Mouse (Mus musculus) skeletal muscle tissue, postnatal 0 days (tissue): Measurements from ENCODE around the gene Rpl19. TPM values are rescaled to one million over a fixed set of nuclear protein-coding genes. Genes with fewer than 3 reads are reported as not detected.

ENCODE experiments used
- microRNA-seq, 2 experiments: library from miRNA; unstranded; fragments of <30 nt; microRNA quantifications; one replicate each; pipeline ENCODE4; 2016
- polyA plus RNA-seq: library from polyadenylated mRNA; unstranded; fragments of >200 nt; fragmentation: Nextera tagmentation; extraction: Ambion mirVana; gene quantifications from 2 replicates; pipeline ENCODE4 v1.2.1, GENCODE M21; 2015

The Rpl19 gene
- 753 and 773 TPM in 2 replicates for polyA plus RNA-seq

GRCm38 (mm10) chr11:98026570-98027296 is at the start of gene Rpl19:
Gene Rpl19 (plus strand): TSS chr11:98026710.

GRCm38 (mm10) chr11:97985727-97986677 is 40.5 kb upstream of the Rpl19 start, which contains the start of gene Plxdc1:
Gene Plxdc1 (minus strand): TSS chr11:97986444.

GRCm38 (mm10) chr11:97995564-97996288 is 30.8 kb upstream of the Rpl19 start, which contains the start of gene Arl5c:
Gene Arl5c (minus strand): TSS chr11:97996181.

GRCm38 (mm10) chr11:98022555-98023371 is 3.7 kb upstream of the Rpl19 start, which contains the start of gene Cacnb1:
Gene Cacnb1 (minus strand): TSS chr11:98023034.

GRCm38 (mm10) chr11:98052989-98053834 is 26.7 kb downstream of the Rpl19 start, which contains the start of gene Stac2:
Gene Stac2 (minus strand): TSS chr11:98053462.

Small RNA genes within 50 kb of the gene (microRNA-seq; reads per million reads assigned to microRNA genes)
- gene Gm27597, result 0 reads per million in 2 experiments

Other genes with a start within 250 kb of the Rpl19 start
- gene Rpl23, start 244.3 kb upstream of the Rpl19 start, polyA plus RNA-seq, result 394 and 459 TPM in 2 replicates
- gene Lasp1, start 227.7 kb upstream of the Rpl19 start, polyA plus RNA-seq, result 32.7 and 42.2 TPM in 2 replicates
- 1.3 and 1.4 TPM in 2 replicates for gene B230217C12Rik, start 185.9 kb upstream of the Rpl19 start, polyA plus RNA-seq
- 0.13 and 0.22 TPM in 2 replicates for gene Fbxo47, start 142.6 kb upstream of the Rpl19 start, polyA plus RNA-seq
- gene Plxdc1, start 40.3 kb upstream of the Rpl19 start, polyA plus RNA-seq, result 2.7 TPM in 2 replicates
- 3.6 and 3.8 TPM in 2 replicates for gene Arl5c, start 30.5 kb upstream of the Rpl19 start, polyA plus RNA-seq
- 161 and 177 TPM in 2 replicates for gene Cacnb1, start 3.7 kb upstream of the Rpl19 start, polyA plus RNA-seq
- 0.49 and 0.73 TPM in 2 replicates for gene Stac2, start 26.8 kb downstream of the Rpl19 start, polyA plus RNA-seq
- 7.9 and 8.8 TPM in 2 replicates for gene Fbxl20, start 123.7 kb downstream of the Rpl19 start, polyA plus RNA-seq
- 26.1 and 26.9 TPM in 2 replicates for gene Med1, start 166.6 kb downstream of the Rpl19 start, polyA plus RNA-seq
- 3.9 and 4.0 TPM in 2 replicates for gene Cdk12, start 176.3 kb downstream of the Rpl19 start, polyA plus RNA-seq